ENCODE assay signal across 8 mouse cellular contexts in genomic region chr8:123317781-123318466, GRCm38 (mm10). TPM values are rescaled to one million over a fixed set of nuclear protein-coding genes. Genes with fewer than 3 reads are reported as not detected.
DNase-seq lines count a peak whose midpoint lies in the region; ATAC-seq and TF ChIP-seq lines count a peak whose summit lies in the region.

No protein-coding gene starts in this region.

- H3K27ac ChIP-seq in liver, adult 2 months (replicated peaks; ENCODE audit: insufficient read depth, low read depth, low read length): no peak overlapping the region
- H3K27ac ChIP-seq in embryonic facial prominence, embryonic 14.5 days (replicated peaks; ENCODE audit: low read depth, low read length): no peak overlapping the region
- no peak overlapping the region for H3K27ac ChIP-seq in intestine, embryonic 15.5 days

- peak; percentile 66 for ATAC-seq in embryonic facial prominence, embryonic 14.5 days (ENCODE audit: low read depth)
- peak; percentile 91 for ATAC-seq in intestine, embryonic 15.5 days

- H3ac ChIP-seq in myocyte (ENCODE audit: control insufficient read depth, insufficient read length): peak overlapping the region; percentile 62

- peak overlapping the region; percentile 75 for H3K4me3 ChIP-seq in liver, adult 2 months (ENCODE audit: insufficient read depth, low read depth, low read length)
- peak overlapping the region; percentile 50 for H3K4me3 ChIP-seq in embryonic facial prominence, embryonic 14.5 days (ENCODE audit: low read depth, low read length)
- peak overlapping the region; percentile 53 for H3K4me3 ChIP-seq in intestine, embryonic 15.5 days (replicated peaks)
- H3K4me3 ChIP-seq in myocyte: peak overlapping the region; percentile 27

- TF ChIP-seq CTCF in liver, adult 2 months (IDR thresholded peaks at IDR 0.05; ENCODE audit: low read depth, low read length): no peak

- no peaks in the 10 kb centered on the region for H3K9me3 ChIP-seq in embryonic facial prominence, embryonic 14.5 days (ENCODE audit: control insufficient read depth, low read length)
- no peaks in the 10 kb centered on the region for H3K9me3 ChIP-seq in intestine, embryonic 15.5 days

- H3K4me2 ChIP-seq in embryonic facial prominence, embryonic 14.5 days (ENCODE audit: low read depth, low read length): peak overlapping the region; percentile 85
- H3K4me2 ChIP-seq in intestine, embryonic 15.5 days (replicated peaks): peak overlapping the region; percentile 79
- H3K4me2 ChIP-seq in myocyte (ENCODE audit: low read depth): peak overlapping the region; percentile 84

- no peak for TF ChIP-seq POLR2A in liver, adult 2 months (IDR thresholded peaks at IDR 0.05; ENCODE audit: extremely low read depth, insufficient read depth, low read length)
- TF ChIP-seq POLR2A in myocyte (IDR thresholded peaks at IDR 0.05; ENCODE audit: insufficient read length, low read depth): no peak

- no peaks in the 10 kb centered on the region for H3K27me3 ChIP-seq in liver, adult 2 months (ENCODE audit: control insufficient read depth, insufficient read depth, low read length)
- no peaks in the 10 kb centered on the region for H3K27me3 ChIP-seq in embryonic facial prominence, embryonic 14.5 days (replicated peaks; ENCODE audit: control insufficient read depth, insufficient read depth, low read length)
- H3K27me3 ChIP-seq in intestine, embryonic 15.5 days (replicated peaks): no peaks in the 10 kb centered on the region
- H3K27me3 ChIP-seq in myocyte (ENCODE audit: control insufficient read depth, insufficient read depth, insufficient read length): no peaks in the 10 kb centered on the region

- no peaks in the 10 kb centered on the region for H3K79me2 ChIP-seq in liver, adult 2 months (ENCODE audit: control insufficient read depth, insufficient read depth, low read length)
- H3K79me2 ChIP-seq in myocyte (ENCODE audit: control insufficient read depth, insufficient read depth): no peaks in the 10 kb centered on the region

- peak overlapping the region; percentile 46 for H3K9ac ChIP-seq in liver, adult 2 months (ENCODE audit: low read depth, low read length)
- H3K9ac ChIP-seq in embryonic facial prominence, embryonic 14.5 days (ENCODE audit: low read depth, low read length): peak overlapping the region; percentile 72
- H3K9ac ChIP-seq in intestine, embryonic 15.5 days: peak overlapping the region; percentile 48

- 9% methylated on average over 21 of the region's 21 CpGs for WGBS in liver, adult 2 months
- 6% methylated on average over 18 of the region's 21 CpGs for WGBS in embryonic facial prominence, embryonic 14.5 days
- 5% methylated on average over 21 of the region's 21 CpGs for WGBS in intestine, embryonic 15.5 days

- H3K4me1 ChIP-seq in liver, adult 2 months (ENCODE audit: control insufficient read depth, insufficient read depth, low read length): peaks cover 3% of the 10 kb centered on the region; the same call in 1 of the 2 replicates
- H3K4me1 ChIP-seq in embryonic facial prominence, embryonic 14.5 days (ENCODE audit: control insufficient read depth, insufficient read depth, low read length): no peaks in the 10 kb centered on the region; the same call in 1 of the 2 replicates
- H3K4me1 ChIP-seq in intestine, embryonic 15.5 days (replicated peaks): peaks cover 14% of the 10 kb centered on the region

- H3K36me3 ChIP-seq in liver, adult 2 months (ENCODE audit: control insufficient read depth, insufficient read depth, low read length): no peaks in the 10 kb centered on the region
- no peaks in the 10 kb centered on the region for H3K36me3 ChIP-seq in embryonic facial prominence, embryonic 14.5 days (ENCODE audit: control insufficient read depth, insufficient read depth, low read length)
- no peaks in the 10 kb centered on the region for H3K36me3 ChIP-seq in intestine, embryonic 15.5 days
- H3K36me3 ChIP-seq in myocyte (ENCODE audit: control insufficient read depth, insufficient read depth): no peaks in the 10 kb centered on the region

- no peak for DNase-seq in liver, adult 2 months (ENCODE audit: extremely low read depth, low read depth, low spot score)
- DNase-seq in liver: no peak
- DNase-seq in embryonic facial prominence, embryonic 14.5 days (ENCODE audit: low spot score): no peak
- no peak for DNase-seq in adrenal gland, postnatal 4 days (ENCODE audit: low spot score in 2 of 2)
- no peak for DNase-seq in right cerebral cortex, postnatal 4 days
- DNase-seq in adrenal gland, postnatal 25 days: no peak

TF ChIP-seq in myocyte, 11 proteins besides CTCF, POLR2A, EP300 and RAD21:
- TF ChIP-seq MAX (IDR thresholded peaks at IDR 0.05; ENCODE audit: low read depth) (no peak), POLR2AphosphoS2 (IDR thresholded peaks at IDR 0.05; ENCODE audit: insufficient read length, low read depth) (no peak), REST (IDR thresholded peaks at IDR 0.05; ENCODE audit: insufficient read depth, insufficient read length) (no peak), SRF (IDR thresholded peaks at IDR 0.05; ENCODE audit: control insufficient read depth, insufficient read length, low read depth) (no peak), TCF12 (IDR thresholded peaks at IDR 0.05; ENCODE audit: insufficient read depth, poor library complexity, severe bottlenecking) (no peak), MYOD1 (IDR thresholded peaks at IDR 0.05; ENCODE audit: control insufficient read depth in 1 of 3, insufficient read length in 2 of 3, low read depth in 2 of 3) (no peak), MYOG (IDR thresholded peaks at IDR 0.05; ENCODE audit: control insufficient read depth in 1 of 3, insufficient read depth in 1 of 3, insufficient read length in 2 of 3, low read depth in 2 of 3) (no peak), E2F4 (IDR thresholded peaks at IDR 0.05; ENCODE audit: insufficient read depth) (no peak), TCF3 (IDR thresholded peaks at IDR 0.05; ENCODE audit: insufficient read length, low read depth) (no peak), USF1 (IDR thresholded peaks at IDR 0.05; ENCODE audit: low read depth) (no peak), CEBPB (IDR thresholded peaks at IDR 0.05; ENCODE audit: insufficient read depth, poor library complexity, severe bottlenecking) (no peak)

RNA-seq across cellular contexts. Expression of gene Fanca, which starts 0.5 kb away (rescaled TPM):
- total RNA-seq in liver, adult 2 months (2014; rRNA removed): 0.94 and 1.8 TPM in 2 replicates
- 0.88 and 1.1 TPM in 2 replicates for polyA plus RNA-seq in liver, adult 2 months (2012; rRNA removed)
- 20.9 and 24.8 TPM in 2 replicates for polyA plus RNA-seq in embryonic facial prominence, embryonic 14.5 days (2014; fragmentation: Nextera tagmentation; extraction: Ambion mirVana)
- 19.5 and 21.8 TPM in 2 replicates for polyA plus RNA-seq in intestine, embryonic 15.5 days (2015; fragmentation: Nextera tagmentation; extraction: Ambion mirVana)
- 4.0 TPM for polyA plus RNA-seq in myocyte (2012; fragmentation: generic; extraction: Trizol)
- 10 to 100 TPM; 18.8 to 24.0 TPM for total RNA-seq in adrenal gland, postnatal 4 days (2021)
- total RNA-seq in adrenal gland, postnatal 25 days (2021): 6.6 and 15.5 TPM in 2 replicates

RNA-seq across cellular contexts. Expression of gene Spire2, which starts 14.6 kb away (rescaled TPM):
- total RNA-seq in liver, adult 2 months (2014; rRNA removed): under 0.01 and 0.07 TPM in 2 replicates
- 0.13 TPM in 1 of 2 replicates, not detected in the other for polyA plus RNA-seq in liver, adult 2 months (2012; rRNA removed)
- 2.7 and 2.8 TPM in 2 replicates for polyA plus RNA-seq in embryonic facial prominence, embryonic 14.5 days (2014; fragmentation: Nextera tagmentation; extraction: Ambion mirVana)
- 3.9 and 4.4 TPM in 2 replicates for polyA plus RNA-seq in intestine, embryonic 15.5 days (2015; fragmentation: Nextera tagmentation; extraction: Ambion mirVana)
- polyA plus RNA-seq in myocyte (2012; fragmentation: generic; extraction: Trizol): 6.8 TPM
- total RNA-seq in adrenal gland, postnatal 4 days (2021): 1 to 10 TPM; 3.6 to 4.0 TPM
- total RNA-seq in adrenal gland, postnatal 25 days (2021): 1.7 and 2.2 TPM in 2 replicates

RNA-seq across cellular contexts. Expression of gene Tcf25, which starts 55.6 kb away (rescaled TPM):
- total RNA-seq in liver, adult 2 months (2014; rRNA removed): 86.7 and 94.3 TPM in 2 replicates
- polyA plus RNA-seq in liver, adult 2 months (2012; rRNA removed): 83.8 and 117 TPM in 2 replicates
- 159 and 163 TPM in 2 replicates for polyA plus RNA-seq in embryonic facial prominence, embryonic 14.5 days (2014; fragmentation: Nextera tagmentation; extraction: Ambion mirVana)
- 147 and 170 TPM in 2 replicates for polyA plus RNA-seq in intestine, embryonic 15.5 days (2015; fragmentation: Nextera tagmentation; extraction: Ambion mirVana)
- 177 TPM for polyA plus RNA-seq in myocyte (2012; fragmentation: generic; extraction: Trizol)
- total RNA-seq in adrenal gland, postnatal 4 days (2021): 100 to 1,000 TPM; 221 to 224 TPM
- 203 and 237 TPM in 2 replicates for total RNA-seq in adrenal gland, postnatal 25 days (2021)
